Mouse (Mus musculus): Measurements from ENCODE around the gene Olfr293.

Gene Olfr293

GRCm38 (mm10) chr7:86648761-86649160 is at the start of gene Olfr293:
Gene Olfr293, plus strand, starts transcription at chr7:86649061.
- no peak for DNase-seq

GRCm38 (mm10) chr7:86616543-86616942 is 32.3 kb upstream of the Olfr293 start, which contains the start of gene Olfr294:
Gene Olfr294, minus strand, starts transcription at chr7:86616643.
- DNase-seq: no peak

- DNase-seq: no peak
Observed at GRCm38 (mm10) chr7:86688030-86688429, 39.2 kb downstream of the Olfr293 start, which contains the start of gene Olfr292. Gene Olfr292, plus strand, starts transcription at chr7:86688330.
